Mouse (Mus musculus): ENCODE data around the gene Adm2.

The Adm2 gene

GRCm38 (mm10) chr15:89313359-89313758, 9.2 kb upstream of the Adm2 start:
- DNase-seq (ENCODE audit: low read depth), result no peak

- DNase-seq (ENCODE audit: low read depth), result no peak
Measured at GRCm38 (mm10) chr15:89314107-89314506, 8.4 kb upstream of the Adm2 start.

GRCm38 (mm10) chr15:89314511-89315189, 7.9 kb upstream of the Adm2 start:
- DNase-seq (ENCODE audit: low read depth), result peak; percentile 43

GRCm38 (mm10) chr15:89315190-89315731, 7.3 kb upstream of the Adm2 start, which contains the start of gene Sbf1:
Gene Sbf1 (minus strand): TSS chr15:89315311.
- DNase-seq (ENCODE audit: low read depth), result peak; percentile 97

- DNase-seq (ENCODE audit: low read depth), result peak; percentile 66
Measured at GRCm38 (mm10) chr15:89316146-89316545, 6.4 kb upstream of the Adm2 start.

GRCm38 (mm10) chr15:89321264-89321663, 1.3 kb upstream of the Adm2 start:
- DNase-seq (ENCODE audit: low read depth), result no peak

GRCm38 (mm10) chr15:89323656-89324055, 1.1 kb downstream of the Adm2 start:
- no peak for DNase-seq (ENCODE audit: low read depth)

- no peak for DNase-seq (ENCODE audit: low read depth)
Measured at GRCm38 (mm10) chr15:89326441-89326840, 3.9 kb downstream of the Adm2 start.

GRCm38 (mm10) chr15:89334271-89334670, 11.8 kb downstream of the Adm2 start, which contains the start of gene Miox:
Gene Miox (plus strand): TSS chr15:89334398.
- DNase-seq (ENCODE audit: low read depth), result no peak

- no peak for DNase-seq (ENCODE audit: low read depth)
Measured at GRCm38 (mm10) chr15:89334774-89335537, 12.4 kb downstream of the Adm2 start.

- DNase-seq (ENCODE audit: low read depth), result no peak
Measured at GRCm38 (mm10) chr15:89336422-89336821, 13.9 kb downstream of the Adm2 start.

GRCm38 (mm10) chr15:89339696-89340095, 17.2 kb downstream of the Adm2 start:
- DNase-seq (ENCODE audit: low read depth), result no peak

GRCm38 (mm10) chr15:89340136-89340535, 17.6 kb downstream of the Adm2 start:
- DNase-seq (ENCODE audit: low read depth), result no peak

GRCm38 (mm10) chr15:89341678-89342077, 19.2 kb downstream of the Adm2 start:
- DNase-seq (ENCODE audit: low read depth), result no peak

- peak; percentile 44 for DNase-seq (ENCODE audit: low read depth)
Measured at GRCm38 (mm10) chr15:89343325-89343724, 20.8 kb downstream of the Adm2 start.

GRCm38 (mm10) chr15:89350447-89350846, 27.9 kb downstream of the Adm2 start:
- DNase-seq (ENCODE audit: low read depth), result no peak

- no peak for DNase-seq (ENCODE audit: low read depth)
Measured at GRCm38 (mm10) chr15:89351302-89351701, 28.8 kb downstream of the Adm2 start.

GRCm38 (mm10) chr15:89352054-89352453, 29.5 kb downstream of the Adm2 start:
- no peak for DNase-seq (ENCODE audit: low read depth)

GRCm38 (mm10) chr15:89352795-89353194, 30.3 kb downstream of the Adm2 start:
- DNase-seq (ENCODE audit: low read depth), result no peak

- no peak for DNase-seq (ENCODE audit: low read depth)
Measured at GRCm38 (mm10) chr15:89353837-89354236, 31.3 kb downstream of the Adm2 start.

GRCm38 (mm10) chr15:89354455-89354854, 31.9 kb downstream of the Adm2 start:
- no peak for DNase-seq (ENCODE audit: low read depth)

- peak; percentile 99 for DNase-seq (ENCODE audit: low read depth)
Measured at GRCm38 (mm10) chr15:89355241-89356187, 33.0 kb downstream of the Adm2 start, which contains the start of the genes Lmf2 and Ncaph2. Gene Lmf2 (minus strand): TSS chr15:89355659. Gene Ncaph2 (plus strand): TSS chr15:89355719.
